Mouse (Mus musculus) cerebellum, adult 9-10 months (tissue): ENCODE data around the gene Smg7.

ENCODE experiments used
- DNase-seq: peaks from one replicate; pipeline ENCODE4 v3.0.0; 2022

The Smg7 gene

GRCm38 (mm10) chr1:152800633-152801176 is 101.7 kb downstream of the Smg7 start:
- DNase-seq: no peak

DNA sequence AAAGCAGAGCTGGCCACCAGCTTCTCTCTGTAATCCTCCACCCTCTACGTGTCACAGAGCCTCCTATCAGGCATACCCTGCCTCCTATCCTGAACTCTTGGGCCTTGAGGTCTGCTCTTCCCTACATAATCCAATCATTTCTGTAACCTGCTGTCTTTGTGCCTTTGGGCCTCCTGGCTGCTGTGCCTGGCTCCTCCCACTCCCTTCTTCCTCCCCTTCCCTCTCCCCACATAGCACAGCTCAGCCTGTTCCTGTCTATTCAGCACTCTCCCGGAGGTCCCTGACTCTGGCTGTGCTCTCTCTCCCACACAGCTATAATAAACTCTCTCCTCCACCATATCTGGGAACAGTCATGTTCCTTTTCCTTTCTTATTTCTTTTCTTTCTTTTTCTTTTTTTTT is 102.5 kb downstream of the Smg7 start, which contains the start of gene Ncf2:
Gene Ncf2 (plus strand): TSS at position 298 of the 400 bp plus-strand sequence.
- no peak for DNase-seq

- DNase-seq: no peak
Observed at GRCm38 (mm10) chr1:152798125-152798524, 104.3 kb downstream of the Smg7 start.

DNA sequence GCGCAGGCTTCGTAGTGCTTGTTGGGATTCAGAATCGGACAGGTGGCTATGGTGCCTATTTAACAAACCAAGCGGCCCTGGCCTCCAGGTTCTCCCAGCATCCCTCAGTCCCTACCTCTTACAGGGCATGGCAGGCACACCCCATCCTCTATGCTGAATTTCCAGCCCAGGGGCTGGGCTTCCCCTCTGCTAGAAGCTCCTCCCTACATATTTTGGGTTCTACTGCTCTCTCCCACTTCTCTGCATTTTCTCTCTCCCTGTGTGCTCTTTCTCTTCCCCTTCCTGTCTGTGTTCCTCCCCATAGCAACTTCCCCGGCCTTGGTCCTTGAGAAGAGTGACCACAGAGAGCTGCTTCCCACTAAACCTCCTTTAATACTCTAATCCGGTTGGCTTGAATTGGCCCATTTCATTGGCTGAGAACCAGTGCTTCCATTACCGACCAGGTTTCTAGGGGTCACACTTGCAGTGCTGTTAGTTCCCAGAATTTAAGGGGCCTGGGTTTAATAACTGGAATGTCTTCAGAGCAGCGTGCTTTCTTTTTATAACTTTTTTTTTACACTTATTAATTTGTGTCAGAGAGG is 105.7 kb downstream of the Smg7 start:
- DNase-seq: no peak

- no peak for DNase-seq
Observed at GRCm38 (mm10) chr1:152795688-152796255, 106.7 kb downstream of the Smg7 start.

- DNase-seq: no peak
Observed at GRCm38 (mm10) chr1:152793495-152794130, 108.8 kb downstream of the Smg7 start.

DNA sequence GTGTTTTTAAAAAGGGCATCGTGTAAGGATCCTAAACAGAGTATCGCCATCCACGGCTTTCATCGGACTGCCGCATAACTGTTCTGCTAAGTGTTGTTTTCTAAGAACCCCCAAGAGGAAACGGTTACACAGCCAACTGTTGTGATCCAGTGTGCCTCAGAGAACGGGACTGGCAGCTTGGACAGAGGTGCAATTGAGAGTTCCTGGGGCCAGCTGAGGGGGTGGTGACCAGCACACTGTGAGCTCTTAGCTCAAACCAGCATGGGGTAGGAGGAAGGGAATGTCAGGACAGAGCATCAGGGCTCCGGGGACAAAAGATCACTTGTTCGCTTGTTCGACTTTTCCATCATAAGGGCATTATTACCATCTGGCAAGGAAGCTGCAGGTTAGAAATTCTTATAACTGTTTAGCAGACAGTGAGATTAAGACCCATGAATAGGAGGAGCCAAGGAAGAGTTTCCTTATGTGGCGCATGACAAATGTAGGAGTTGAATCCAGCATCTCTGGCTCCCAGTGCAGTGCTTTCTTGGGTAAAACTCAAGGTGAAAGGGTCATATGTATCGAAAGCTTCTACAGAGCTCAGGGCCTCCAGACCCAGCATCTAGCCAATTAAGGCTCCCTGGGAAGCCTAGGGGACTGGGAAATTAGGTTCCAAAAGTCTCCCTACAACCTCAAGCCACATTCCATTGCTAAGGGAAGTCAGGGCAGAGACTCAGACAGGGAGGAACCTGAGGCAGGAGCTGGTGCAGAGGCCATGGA is 109.5 kb downstream of the Smg7 start:
- DNase-seq: peak; percentile 20

- DNase-seq: no peak
Observed at GRCm38 (mm10) chr1:152791269-152791668, 111.2 kb downstream of the Smg7 start.

DNA sequence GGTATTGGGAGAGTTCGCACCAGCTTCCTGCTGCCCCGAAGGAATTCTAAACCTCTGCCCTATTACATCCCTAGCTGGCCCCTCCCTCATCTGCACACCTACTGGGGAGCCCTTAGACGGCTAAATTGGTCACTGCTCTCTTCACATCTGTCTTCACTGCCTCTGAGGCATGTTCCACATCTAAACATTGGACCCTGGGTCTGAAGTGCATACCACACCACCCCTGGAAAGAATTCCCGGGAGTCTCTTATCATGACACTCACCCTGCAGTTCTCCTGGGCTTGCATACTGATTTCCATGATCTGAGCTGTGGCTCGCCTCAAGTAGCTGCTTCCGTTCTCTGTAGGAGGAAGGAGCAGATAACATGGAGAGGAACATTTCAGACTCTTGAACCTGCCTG is 111.6 kb downstream of the Smg7 start:
- DNase-seq: no peak

DNA sequence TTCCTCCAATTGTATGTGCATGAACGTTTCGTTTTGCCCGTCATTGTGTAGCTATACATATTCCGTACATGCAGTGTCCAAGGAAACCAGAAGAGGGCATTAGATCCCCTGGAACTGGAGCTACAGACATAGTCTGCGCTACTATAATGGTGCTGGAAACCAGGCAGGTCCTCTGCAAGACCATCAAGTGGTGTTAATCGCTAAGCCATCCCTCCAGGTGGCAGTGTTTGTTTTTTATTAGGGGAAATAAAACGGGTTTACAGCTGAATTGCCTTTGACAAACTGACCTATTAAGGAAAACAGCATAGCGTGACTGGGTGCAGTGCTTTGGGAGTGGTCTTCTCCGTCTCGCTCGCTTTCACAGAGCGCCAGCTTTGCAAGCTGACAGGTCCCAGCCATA is 112.2 kb downstream of the Smg7 start:
- peak; percentile 11 for DNase-seq

DNA sequence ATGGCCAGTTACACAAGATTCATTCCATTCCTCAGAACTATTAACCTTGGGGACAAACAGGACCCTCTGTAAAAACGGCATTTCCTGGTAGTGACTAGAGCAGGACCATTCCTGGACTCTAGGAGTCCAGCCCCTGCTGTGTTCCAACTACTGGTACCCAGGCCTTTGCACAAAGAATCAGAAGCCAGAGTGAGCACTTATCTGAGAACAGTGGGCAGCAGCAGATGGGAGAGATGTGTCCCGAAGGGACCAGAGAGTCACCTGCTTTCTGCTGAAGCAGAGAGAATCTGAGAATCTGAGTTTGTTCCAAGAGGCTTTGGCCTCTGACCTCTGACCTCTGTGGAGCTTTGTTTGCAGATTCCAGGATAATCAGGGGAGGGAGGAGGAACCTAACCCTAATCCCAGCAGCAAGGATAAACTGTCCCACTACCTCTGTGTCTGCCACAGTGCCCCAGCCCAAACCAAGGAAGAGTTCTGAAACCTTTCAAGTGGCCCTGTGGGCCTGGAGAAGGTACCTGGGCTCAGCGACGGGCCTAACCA is 114.3 kb downstream of the Smg7 start:
- DNase-seq: no peak
